Comparison of ENCODE assay signal across 8 mouse cellular contexts in the genomic region with DNA sequence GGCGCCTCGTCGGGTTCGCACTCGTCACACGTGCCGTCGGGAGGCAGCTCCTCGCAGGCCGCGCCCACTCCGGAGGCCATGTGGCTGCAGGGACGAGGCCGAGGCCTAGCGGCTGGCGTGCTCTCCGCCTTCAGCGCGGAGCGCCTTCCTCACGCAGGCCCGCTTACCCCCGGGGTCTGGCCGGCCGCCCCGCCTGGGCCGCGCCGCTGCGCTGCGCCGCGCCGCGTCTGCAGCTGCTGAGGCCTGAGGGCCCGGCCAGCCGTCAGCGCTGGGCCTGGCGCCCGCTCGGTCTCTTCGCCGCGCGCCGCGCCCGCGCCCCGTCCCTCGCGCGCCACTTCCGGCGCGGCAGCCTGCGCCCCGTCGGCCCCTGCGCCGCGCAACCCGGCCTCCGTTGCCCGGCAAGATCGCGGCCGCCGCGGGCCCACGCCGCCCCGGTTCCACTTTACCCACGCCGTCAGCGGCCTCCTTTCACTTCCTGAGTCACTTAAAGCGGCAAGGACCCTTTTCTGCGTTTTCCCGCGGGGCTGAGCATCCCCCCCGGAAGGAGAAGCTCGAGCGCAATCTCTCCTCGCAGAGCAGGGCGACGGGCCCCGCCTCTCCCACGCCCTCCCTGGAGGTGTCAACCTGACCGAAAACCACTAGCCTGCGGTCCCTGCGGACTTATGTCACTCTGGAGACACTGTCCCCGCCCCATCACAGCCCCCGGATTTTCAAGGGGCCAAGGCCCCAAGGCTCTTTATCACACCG. TPM values are rescaled to one million over a fixed set of nuclear protein-coding genes. Genes with fewer than 3 reads are reported as not detected.
DNase-seq lines count a peak whose midpoint lies in the region; ATAC-seq and TF ChIP-seq lines count a peak whose summit lies in the region.

No protein-coding gene starts in this region.

- TF ChIP-seq POLR2A in testis, adult 2 months (IDR thresholded peaks at IDR 0.05; ENCODE audit: control insufficient read depth, low read depth, low read length), result no peak; the same call in 1 of the 2 replicates

- WGBS in forebrain, embryonic 15.5 days, result under 1% methylated on average over 94 of the region's 94 CpGs
- WGBS in neural tube, embryonic 14.5 days, result under 1% methylated on average over 68 of the region's 94 CpGs

- no peaks in the 10 kb centered on the region for H3K9me3 ChIP-seq in ES-E14 (ENCODE audit: control insufficient read depth, insufficient read depth, low read depth, low read length)
- no peaks in the 10 kb centered on the region for H3K9me3 ChIP-seq in forebrain, embryonic 15.5 days
- H3K9me3 ChIP-seq in neural tube, embryonic 14.5 days (ENCODE audit: control insufficient read depth, low read length), result no peaks in the 10 kb centered on the region

- no peak overlapping the region for H3K27ac ChIP-seq in ES-E14 (ENCODE audit: insufficient read depth, low read depth, low read length, poor library complexity, severe bottlenecking)
- peak overlapping the region; percentile 94 for H3K27ac ChIP-seq in forebrain, embryonic 15.5 days (replicated peaks)
- peak overlapping the region; percentile 96 for H3K27ac ChIP-seq in neural tube, embryonic 14.5 days (ENCODE audit: low read depth, low read length)
- peak overlapping the region; percentile 90 for H3K27ac ChIP-seq in testis, adult 2 months (ENCODE audit: control insufficient read depth, insufficient read depth, low read depth, low read length)

- TF ChIP-seq CTCF in testis, adult 2 months (IDR thresholded peaks at IDR 0.05; ENCODE audit: control insufficient read depth, insufficient read depth, insufficient replicate concordance, low read depth, low read length), result no peak

- peak; percentile 91 for ATAC-seq in forebrain, embryonic 15.5 days (replicated peaks)
- ATAC-seq in neural tube, embryonic 14.5 days (ENCODE audit: low read depth), result peak; percentile 94

- H3K27me3 ChIP-seq in forebrain, embryonic 15.5 days, result no peaks in the 10 kb centered on the region
- H3K27me3 ChIP-seq in neural tube, embryonic 14.5 days (ENCODE audit: control insufficient read depth, insufficient read depth, low read length), result no peaks in the 10 kb centered on the region
- no peaks in the 10 kb centered on the region for H3K27me3 ChIP-seq in testis, adult 2 months (ENCODE audit: control insufficient read depth, insufficient read depth, low read length)

- H3K4me3 ChIP-seq in ES-E14 (ENCODE audit: insufficient read depth in 1 of 2, low read depth in 1 of 2, low read length in 2 of 2, poor library complexity in 1 of 2, severe bottlenecking in 1 of 2), result peak overlapping the region; percentile 75 to 83
- H3K4me3 ChIP-seq in forebrain, embryonic 15.5 days, result peak overlapping the region; percentile 80
- peak overlapping the region; percentile 77 for H3K4me3 ChIP-seq in neural tube, embryonic 14.5 days (ENCODE audit: low read depth, low read length)
- H3K4me3 ChIP-seq in testis, adult 2 months (ENCODE audit: control insufficient read depth, low read depth, low read length), result peak overlapping the region; percentile 95

- H3K4me1 ChIP-seq in ES-E14 (ENCODE audit: control insufficient read depth in 2 of 2, insufficient read depth in 2 of 2, low read length in 2 of 2, poor library complexity in 1 of 2), result peaks cover 4% of the 10 kb centered on the region in 2 experiments; a peak in 2 of 4 replicates
- H3K4me1 ChIP-seq in forebrain, embryonic 15.5 days, result peaks cover 30% of the 10 kb centered on the region
- H3K4me1 ChIP-seq in neural tube, embryonic 14.5 days (ENCODE audit: control insufficient read depth, insufficient read depth, low read length), result peaks cover 10% of the 10 kb centered on the region; the same call in 1 of the 2 replicates
- H3K4me1 ChIP-seq in testis, adult 2 months (ENCODE audit: control insufficient read depth, insufficient read depth, low read length), result peaks cover 2% of the 10 kb centered on the region; the same call in 1 of the 2 replicates

- DNase-seq in ES-E14 (ENCODE audit: low read depth, low spot score), result peak; percentile 61
- peak; percentile 89 for DNase-seq in cerebellum, adult 11-12 months
- peak; percentile 78 for DNase-seq in heart, postnatal 25 days (ENCODE audit: low spot score)
- DNase-seq in layer of hippocampus, adult 18-20 months (ENCODE audit: low spot score in 2 of 2), result peak; percentile 89 to 93
- peak; percentile 93 to 94 for DNase-seq in lung, adult 18-20 months

- H3K4me2 ChIP-seq in forebrain, embryonic 15.5 days (replicated peaks), result peak overlapping the region; percentile 88
- H3K4me2 ChIP-seq in neural tube, embryonic 14.5 days (ENCODE audit: low read depth, low read length), result peak overlapping the region; percentile 94

- no peaks in the 10 kb centered on the region for H3K36me3 ChIP-seq in ES-E14 (ENCODE audit: control insufficient read depth, insufficient read depth, low read length, poor library complexity, severe bottlenecking)
- no peaks in the 10 kb centered on the region for H3K36me3 ChIP-seq in forebrain, embryonic 15.5 days
- H3K36me3 ChIP-seq in neural tube, embryonic 14.5 days (ENCODE audit: control insufficient read depth, insufficient read depth, low read length), result no peaks in the 10 kb centered on the region
- no peaks in the 10 kb centered on the region for H3K36me3 ChIP-seq in testis, adult 2 months (ENCODE audit: control insufficient read depth, insufficient read depth, low read length)

- in situ Hi-C loops in ES-E14 (cut with MboI; ENCODE audit: low sequenced_read_pairs in 2 of 2, unreplicated experiment in 2 of 2), result no loop called here

- intact Hi-C loops in heart, postnatal 25 days (cut with DNase I), result loop anchor here (5.0 kb wide), 2 partner anchors 52 to 213 kb away; partner anchors contain the start of genes Fjx1 and Ldlrad3

- peak overlapping the region; percentile 80 for H3K9ac ChIP-seq in ES-E14 (ENCODE audit: insufficient read depth, low read depth, low read length, poor library complexity, severe bottlenecking)
- peak overlapping the region; percentile 79 for H3K9ac ChIP-seq in forebrain, embryonic 15.5 days (replicated peaks)
- H3K9ac ChIP-seq in neural tube, embryonic 14.5 days (replicated peaks; ENCODE audit: low read depth, low read length), result peak overlapping the region; percentile 65

TF ChIP-seq in ES-E14, 5 proteins besides CTCF, POLR2A, EP300 and RAD21:
- TF ChIP-seq HCFC1 (IDR thresholded peaks at IDR 0.05; ENCODE audit: borderline replicate concordance, insufficient read depth, low read length) (no peak), CHD2 (IDR thresholded peaks at IDR 0.05; ENCODE audit: low read depth, low read length) (no peak), ZC3H11A (IDR thresholded peaks at IDR 0.05; ENCODE audit: borderline replicate concordance, low read depth, low read length) (no peak), MAFK (IDR thresholded peaks at IDR 0.05; ENCODE audit: insufficient read depth, low read depth, low read length) (no peak), ZNF384 (IDR thresholded peaks at IDR 0.05; ENCODE audit: low read depth, low read length) (no peak)

RNA-seq across cellular contexts. Expression of gene Trim44, which starts 6.8 kb away (rescaled TPM):
- total RNA-seq in ES-E14 (2012; rRNA removed), result 26.1 and 32.0 TPM in 2 replicates
- 52.6 and 57.1 TPM in 2 replicates for polyA plus RNA-seq in forebrain, embryonic 15.5 days (2015; fragmentation: Nextera tagmentation; extraction: Ambion mirVana)
- total RNA-seq in heart, postnatal 25 days (2021), result 10 to 100 TPM; 24.7 to 28.2 TPM
- 100 to 1,000 TPM; 169 to 180 TPM for total RNA-seq in layer of hippocampus, adult 18-20 months (2021)
- polyA plus RNA-seq in neural tube, embryonic 14.5 days (2014; fragmentation: Nextera tagmentation; extraction: Ambion mirVana), result 79.7 and 86.3 TPM in 2 replicates
- polyA plus RNA-seq in testis, adult 2 months (2012; rRNA removed), result 10.5 and 12.7 TPM in 2 replicates

RNA-seq across cellular contexts. Expression of gene Fjx1, which starts 51.5 kb away (rescaled TPM):
- total RNA-seq in ES-E14 (2012; rRNA removed), result 17.3 and 25.9 TPM in 2 replicates
- 36.6 and 39.8 TPM in 2 replicates for polyA plus RNA-seq in forebrain, embryonic 15.5 days (2015; fragmentation: Nextera tagmentation; extraction: Ambion mirVana)
- total RNA-seq in heart, postnatal 25 days (2021), result under 1 TPM; 0.60 to 0.78 TPM
- total RNA-seq in layer of hippocampus, adult 18-20 months (2021), result 10 to 100 TPM; 53.2 to 53.7 TPM
- polyA plus RNA-seq in neural tube, embryonic 14.5 days (2014; fragmentation: Nextera tagmentation; extraction: Ambion mirVana), result 33.8 and 38.5 TPM in 2 replicates
- polyA plus RNA-seq in testis, adult 2 months (2012; rRNA removed), result 0.30 and 0.35 TPM in 2 replicates

Comparison
In these comparisons a context has a peak if more than half of its experiments do, and no peak if none do; other contexts are left out.
1. RNA of gene Fjx1, which starts 51.5 kb away (total RNA-seq): 53.2 to 53.7 TPM in layer of hippocampus, adult 18-20 months and 17.3 to 25.9 TPM in ES-E14; 0.60 to 0.78 TPM in heart, postnatal 25 days; every median in the first group is over 10 times any median in the second.
2. Peak in every context shown above with its lines, with median percentiles within 50 percentile points of each other: DNase-seq, H3K4me3 ChIP-seq and H3K9ac ChIP-seq.